Mouse (Mus musculus): ENCODE measurements at regions not wholly inside any gene's neighbourhood (a gene's known extent, or its start where the extent isn't known, plus 50 kb on each side); places are given as distances from the start of the nearest gene placed in this dataset.
"Not testable (repeated sequence)": the region's sequence is repeated elsewhere in the genome, so short reads cannot be mapped to it uniquely, and the experiment has no call there.

DNA sequence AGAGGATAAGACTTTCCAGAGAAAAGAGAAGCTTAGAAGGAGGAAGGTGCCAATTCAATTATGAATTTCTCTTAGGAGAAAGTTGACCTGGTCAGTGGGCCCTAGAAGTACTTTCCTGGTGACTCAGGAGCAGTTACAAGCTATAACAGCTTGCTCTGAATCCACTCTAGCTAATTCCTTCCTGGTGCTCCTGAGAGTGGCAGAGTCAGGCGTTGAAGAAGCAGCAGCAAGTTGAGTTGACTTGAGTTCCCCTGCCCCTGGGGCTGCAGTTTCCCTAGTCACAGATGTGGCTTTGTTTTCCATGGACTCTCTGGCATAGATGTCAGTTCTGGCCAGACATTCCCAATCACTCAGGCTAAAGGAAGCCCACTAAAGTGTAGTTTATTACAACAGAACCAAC is 85.9 kb downstream of the Osr1 start:
- no peak for DNase-seq

DNA sequence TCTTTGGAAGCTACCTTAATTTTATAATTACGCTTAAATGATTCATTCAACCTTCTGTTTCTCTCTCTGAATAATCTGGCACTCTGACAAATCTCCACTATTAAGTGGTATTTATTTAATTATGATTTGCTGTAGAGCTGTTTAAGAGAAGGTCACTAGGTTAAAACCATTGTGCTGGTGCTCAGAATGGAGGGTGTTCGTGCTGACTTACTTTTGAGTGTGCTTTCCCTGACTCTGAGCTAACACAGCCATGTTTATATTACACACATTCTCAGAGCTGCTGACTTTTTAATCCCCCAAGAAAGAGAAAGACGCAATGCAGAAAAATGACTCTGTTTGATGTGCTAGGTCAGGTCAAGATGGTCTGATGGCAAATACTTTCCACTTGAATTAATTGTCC is 86.4 kb downstream of the Osr1 start:
- no peak for DNase-seq

DNA sequence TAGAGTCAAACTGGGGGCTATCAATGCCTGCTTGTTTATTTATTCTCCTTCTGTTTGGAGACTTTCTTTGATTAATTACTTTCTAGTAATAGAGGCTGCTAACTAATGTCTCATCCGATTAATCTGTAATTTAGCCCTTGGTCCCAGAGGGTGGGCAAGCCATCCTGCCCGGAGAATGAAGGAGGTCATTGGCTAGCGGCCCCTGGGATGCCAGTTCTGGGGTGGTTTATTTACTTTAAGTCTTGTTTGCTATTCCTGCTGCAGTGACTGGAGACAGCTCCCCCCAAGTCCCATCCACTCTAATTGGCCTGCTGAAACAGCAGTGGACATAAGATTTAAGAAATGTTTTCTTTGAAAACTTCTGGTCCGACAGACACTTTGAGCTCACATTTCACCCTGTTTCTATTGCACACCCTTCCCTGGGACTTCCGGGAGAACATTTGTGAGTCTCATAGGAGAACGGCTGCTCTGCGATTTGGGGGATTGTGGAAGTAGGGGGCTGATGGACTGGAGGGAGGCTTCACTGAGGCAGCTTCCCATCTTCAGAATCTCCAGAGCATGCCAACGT is 87.4 kb downstream of the Osr1 start:
- DNase-seq = no peak

DNA sequence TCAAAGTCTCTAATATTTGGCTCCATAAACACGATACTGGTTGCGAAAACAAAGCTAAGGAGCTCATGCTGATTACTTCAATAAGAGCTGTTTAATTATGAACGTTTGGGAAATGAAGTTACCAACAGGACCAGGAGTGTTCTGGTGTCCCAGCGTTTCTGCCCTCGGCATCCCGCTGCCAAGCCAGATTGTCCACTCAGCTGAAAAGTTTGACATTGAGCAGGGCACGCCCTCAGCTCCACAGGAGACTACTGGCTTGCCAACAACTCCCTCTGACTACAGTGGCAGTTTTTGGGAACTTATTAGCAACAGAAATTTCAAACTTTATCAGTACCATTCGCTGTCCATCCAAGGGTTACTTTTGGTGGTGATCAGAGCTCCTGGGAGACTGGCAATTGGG is 87.9 kb downstream of the Osr1 start:
- DNase-seq = no peak

DNA sequence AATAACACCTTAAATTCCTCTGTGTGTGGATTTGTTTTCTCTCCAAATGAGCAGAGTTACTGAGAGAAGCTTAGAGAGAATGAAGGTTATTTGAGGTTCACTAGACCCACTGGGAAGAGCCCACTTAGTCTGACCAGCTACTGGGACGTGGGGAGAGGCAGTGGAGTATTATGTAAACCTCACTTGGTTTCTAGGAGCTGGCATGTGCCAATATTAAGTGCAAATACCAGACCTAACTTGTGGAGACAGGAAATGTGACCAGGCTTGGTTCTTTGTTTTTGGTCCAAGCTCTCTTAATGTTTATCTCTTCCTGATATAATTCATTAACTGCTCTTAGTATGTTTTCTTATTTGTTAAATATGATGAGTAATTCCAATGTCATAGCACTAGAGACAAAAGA is 90.4 kb downstream of the Osr1 start:
- no peak for DNase-seq

DNA sequence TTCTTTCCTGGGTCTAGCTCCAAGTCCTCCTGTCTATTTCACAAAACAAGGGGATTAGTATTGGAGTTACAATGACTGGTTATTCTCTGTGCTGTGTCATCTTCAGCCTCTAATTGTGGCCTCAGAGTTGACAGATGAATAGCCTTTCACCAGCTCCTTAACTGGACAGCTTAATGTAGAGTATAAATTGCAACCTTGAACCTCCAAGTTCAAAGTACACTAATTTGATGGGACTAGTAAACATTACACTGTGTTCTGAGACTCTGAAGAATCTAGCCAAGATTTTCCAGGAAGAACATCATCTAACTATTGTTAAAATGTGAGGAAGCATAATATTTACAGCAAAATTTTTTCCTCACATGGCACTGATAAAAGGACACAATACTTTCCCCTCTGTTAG is 118.9 kb downstream of the Osr1 start:
- DNase-seq = no peak

DNA sequence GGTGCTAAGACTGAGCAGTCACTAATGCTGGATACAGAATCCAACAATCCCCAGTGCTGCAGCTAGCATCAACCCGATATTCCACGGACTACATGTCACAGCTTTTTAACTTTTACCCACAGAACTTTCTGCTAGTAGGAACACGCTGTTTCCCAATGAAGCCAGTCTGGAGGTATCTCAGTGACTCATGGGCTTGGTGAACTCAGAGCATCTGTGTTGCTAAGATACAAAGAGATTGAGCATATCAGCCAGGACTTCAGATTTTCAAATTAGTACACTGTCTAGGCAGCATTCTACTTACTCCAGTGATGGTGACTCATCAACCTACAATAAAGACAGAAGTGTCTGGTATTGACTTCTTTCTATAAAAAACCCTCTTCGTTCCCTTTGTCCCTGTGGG is 119.6 kb downstream of the Osr1 start:
- no peak for DNase-seq

DNA sequence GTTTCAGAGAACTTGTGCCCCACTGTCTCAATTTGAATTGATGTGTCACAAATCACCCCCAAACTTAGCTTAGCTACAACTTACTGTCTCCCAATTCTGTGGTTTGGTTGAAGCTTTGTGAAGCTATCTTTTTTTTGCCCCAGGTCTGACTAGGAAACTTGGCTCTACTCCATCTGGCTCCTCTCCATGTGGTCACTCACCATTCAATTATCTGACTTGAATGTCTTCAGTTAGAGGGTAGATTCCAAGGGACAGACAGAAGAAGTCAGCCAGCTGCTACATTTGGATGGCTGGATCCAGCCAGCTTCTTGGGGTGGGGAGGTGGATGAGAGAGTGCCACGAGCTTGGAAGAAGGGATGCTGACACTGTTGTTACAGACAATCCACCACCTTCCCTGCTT is 163.0 kb downstream of the Osr1 start:
- DNase-seq = no peak

DNA sequence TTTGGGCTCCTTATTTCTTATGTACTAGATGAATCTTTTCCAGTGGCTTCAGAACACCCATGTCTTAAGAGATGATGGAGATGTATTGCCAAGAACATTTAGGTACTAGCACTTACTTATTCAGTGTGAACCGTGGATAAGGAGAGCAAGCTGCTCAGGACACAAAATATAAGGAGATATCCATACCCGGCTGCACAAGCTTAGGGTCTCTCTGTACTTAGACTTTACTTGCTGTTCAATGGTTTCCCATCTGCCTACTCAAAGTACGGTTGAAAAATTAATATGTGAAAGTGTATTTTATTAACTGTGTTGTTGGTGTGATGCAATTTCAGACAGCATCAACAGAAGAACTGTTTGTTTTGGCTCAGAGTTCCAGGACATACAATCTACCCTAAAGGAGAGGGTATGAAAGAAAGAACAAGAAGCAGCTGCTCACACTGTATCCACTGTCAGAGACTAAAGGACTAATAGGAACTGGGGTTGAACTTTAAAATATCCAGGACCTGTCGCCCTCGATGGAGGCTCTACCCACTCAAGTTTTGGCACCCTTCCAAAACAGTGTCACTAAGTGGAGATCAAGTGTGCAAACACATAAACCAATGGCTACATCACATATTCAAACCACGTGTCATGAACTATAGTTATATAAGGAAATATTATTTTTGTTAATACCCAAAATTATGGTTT is 174.9 kb downstream of the Osr1 start:
- DNase-seq = no peak

DNA sequence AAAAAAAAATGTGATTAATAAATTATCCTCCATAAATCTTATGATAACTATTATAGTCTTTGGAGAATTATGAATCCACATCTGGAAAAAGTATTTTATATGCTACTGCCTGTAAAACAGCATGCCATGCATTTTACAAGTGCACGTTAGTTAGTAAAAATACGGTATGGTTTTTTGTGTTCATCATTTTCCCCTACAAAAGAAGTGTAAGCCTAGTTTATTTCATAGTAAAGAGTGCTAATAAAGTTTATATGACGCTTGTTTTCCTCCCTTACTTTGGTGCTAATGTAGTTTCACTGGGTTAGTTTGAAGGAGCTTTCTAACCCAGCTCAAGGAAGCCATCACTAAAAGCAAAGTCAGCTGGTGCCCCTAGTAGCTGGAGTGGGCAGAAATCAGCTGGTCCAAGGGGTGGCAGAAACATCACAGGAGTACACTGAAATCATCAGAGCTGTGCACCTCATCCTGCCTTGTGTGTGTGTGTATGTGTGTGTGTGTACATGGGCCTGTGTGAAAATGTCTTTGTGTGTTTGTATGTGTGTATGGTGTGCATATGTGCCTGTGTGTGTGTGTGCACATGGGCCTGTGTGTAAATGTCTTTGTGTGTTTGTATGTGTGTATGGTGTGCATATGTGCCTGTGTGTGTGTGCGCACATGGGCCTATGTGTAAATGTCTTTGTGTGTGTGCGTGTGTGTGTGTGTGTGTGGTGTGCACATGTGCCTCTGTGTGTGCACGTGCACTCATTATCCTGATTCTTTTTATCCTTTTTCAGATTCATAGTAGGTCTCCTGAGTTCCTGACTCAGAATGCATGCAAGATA is 181.6 kb downstream of the Osr1 start:
- no peak for DNase-seq

DNA sequence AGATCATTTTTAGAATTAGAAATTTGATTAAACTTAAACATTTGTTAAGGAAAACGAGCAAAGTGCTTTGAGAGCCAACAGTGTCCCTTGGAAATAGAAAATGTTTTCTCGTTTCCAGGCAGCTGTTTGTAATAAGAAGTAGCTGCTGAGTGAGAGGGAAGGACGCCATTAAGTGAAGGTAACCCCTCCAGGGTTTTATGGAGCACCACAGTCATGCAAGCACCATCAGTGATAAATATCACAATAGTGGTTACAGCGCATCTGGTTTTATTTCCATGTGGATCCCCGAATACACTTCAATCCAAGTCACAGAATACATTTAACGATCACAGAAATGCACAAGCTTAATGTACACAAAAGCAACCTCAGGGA is 182.1 kb downstream of the Osr1 start:
- DNase-seq = no peak

DNA sequence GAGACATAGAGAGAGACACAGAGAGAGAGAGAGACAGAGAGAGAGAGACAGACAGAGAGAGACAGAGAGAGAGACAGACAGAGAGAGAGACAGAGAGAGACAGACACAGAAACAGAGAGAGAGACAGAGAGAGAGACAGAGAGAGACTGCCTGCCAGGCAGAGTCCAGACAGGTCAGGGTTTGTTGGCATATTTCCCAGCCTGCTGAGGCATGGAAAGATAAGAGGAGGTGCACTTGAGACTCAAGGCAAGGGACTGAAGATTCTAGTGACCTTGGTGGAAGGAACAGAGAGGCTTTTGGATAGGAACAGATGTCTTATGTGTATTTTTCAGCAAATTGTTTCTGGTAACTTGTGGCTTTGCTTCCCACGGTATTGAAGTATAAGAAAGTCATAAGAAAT is 186.5 kb downstream of the Osr1 start:
- no peak for DNase-seq

DNA sequence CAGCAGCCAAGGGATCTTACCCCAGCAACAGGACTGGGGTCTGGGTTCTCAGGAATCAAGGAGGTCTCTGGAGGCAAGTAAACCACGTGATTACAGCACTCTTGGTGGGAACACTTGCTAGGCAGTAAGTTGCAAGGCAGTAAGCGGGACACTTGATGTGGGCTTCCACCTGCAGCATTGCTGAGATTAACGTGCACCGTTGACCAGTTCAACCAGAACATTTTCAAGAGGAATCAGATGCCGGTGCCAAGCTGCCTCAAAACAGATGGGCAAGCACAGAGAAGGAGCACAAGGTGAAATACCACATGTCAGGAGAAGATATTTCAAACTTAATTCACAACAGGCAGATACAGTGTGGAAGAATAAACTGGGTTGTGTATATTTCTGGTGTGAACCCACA is 190.9 kb downstream of the Osr1 start:
- no peak for DNase-seq

DNA sequence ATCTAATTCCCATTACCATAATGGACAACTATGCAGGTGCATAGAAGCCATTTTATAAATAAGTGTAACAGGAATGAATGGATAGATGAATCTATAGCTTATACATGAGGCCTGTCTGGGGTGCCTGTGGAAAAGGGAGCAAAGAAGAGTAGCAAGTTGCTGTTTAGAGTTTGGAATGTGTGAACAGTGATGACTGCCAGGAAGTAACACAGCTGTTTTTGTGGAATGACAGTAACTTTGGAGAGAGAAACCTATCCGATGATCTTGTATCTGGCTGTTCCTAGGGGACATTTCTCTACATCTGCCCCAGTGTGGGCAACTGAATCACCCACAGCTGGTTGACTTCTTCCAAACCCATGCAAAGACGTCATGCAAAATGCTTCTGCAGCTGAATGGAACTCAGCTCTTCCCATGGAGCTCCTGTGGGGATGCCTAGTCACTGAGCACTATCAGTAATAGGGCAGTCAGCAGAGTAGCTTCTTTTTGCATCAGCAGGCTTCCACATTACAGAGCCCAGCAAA is 192.4 kb downstream of the Osr1 start:
- not testable (repeated sequence) for DNase-seq

DNA sequence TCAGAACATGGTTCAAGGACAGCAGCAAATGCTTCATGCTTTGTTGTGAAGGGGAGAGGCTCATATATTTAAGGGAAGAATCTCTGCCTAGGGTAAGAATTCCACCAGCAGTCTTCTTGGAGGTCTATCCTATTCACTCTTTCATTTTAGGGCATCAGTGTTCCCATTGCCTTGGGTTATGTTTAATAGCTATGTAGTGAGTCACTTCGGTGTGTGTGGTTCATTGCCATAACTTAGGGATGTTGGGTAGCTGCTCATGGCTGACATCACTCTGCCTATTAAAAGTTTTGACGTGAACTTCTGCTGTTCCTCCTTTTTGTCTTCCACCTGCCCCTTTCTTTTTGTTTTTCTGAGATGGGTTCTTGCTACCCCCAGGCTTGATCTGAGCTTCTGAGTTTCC is 192.9 kb downstream of the Osr1 start:
- DNase-seq = no peak

DNA sequence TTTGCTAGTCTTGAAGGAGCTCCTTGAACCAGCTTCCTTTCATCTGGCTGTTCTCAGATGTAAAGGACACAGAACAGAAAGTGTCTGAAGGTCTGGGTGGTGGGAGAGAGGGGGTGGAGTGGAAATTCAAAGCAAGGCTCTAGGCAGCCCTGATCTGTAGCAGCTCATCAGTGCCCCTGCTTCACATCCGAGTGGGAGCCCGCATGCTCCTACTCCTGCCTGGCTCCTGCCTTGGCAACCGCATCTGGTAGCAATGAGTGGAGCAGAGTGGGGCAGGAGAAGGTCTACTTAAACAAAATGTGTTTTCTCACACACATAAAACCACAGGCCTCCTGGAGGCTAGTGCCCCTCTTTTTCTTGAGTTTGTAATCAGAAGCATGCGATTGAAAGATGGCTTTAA is 201.0 kb downstream of the Osr1 start:
- DNase-seq = no peak

DNA sequence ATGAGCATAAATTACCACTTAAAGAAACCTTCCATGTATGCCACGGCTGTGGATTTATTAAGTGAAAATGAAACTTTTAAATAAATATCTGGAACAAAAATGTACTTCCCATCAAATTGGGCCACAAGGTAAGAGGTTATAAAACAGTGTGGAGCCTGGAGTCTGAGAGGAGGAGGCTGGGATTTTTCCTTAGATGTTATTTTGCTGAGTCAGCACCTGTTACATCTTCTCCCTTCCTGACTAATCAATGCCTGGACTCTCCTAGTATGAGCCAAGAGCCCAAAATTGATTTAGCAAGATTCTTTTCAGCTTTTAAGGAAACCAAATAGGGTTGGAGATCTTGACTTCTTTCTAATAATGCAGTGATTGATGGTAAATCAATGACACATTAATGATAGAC is 203.0 kb downstream of the Osr1 start:
- no peak for DNase-seq

DNA sequence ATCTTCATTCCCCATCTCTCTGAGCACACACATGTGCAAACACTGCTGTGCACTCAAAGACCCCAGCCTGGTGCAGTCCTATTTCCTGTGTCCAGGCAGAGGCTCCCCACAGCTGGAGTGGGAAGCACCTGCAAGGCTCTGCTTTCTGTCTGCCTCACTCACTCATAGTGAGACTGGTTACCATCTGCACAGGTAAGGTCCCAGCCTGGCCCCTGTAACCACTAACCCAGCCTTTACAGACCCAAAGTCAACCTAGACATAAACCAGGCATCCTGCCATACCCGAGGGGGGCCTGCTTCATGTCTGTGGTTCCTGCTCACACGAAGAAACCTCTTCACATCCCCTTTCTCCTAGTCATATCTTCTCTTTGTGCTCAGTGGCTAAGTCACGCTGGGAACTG is 232.4 kb downstream of the Osr1 start:
- DNase-seq = no peak

DNA sequence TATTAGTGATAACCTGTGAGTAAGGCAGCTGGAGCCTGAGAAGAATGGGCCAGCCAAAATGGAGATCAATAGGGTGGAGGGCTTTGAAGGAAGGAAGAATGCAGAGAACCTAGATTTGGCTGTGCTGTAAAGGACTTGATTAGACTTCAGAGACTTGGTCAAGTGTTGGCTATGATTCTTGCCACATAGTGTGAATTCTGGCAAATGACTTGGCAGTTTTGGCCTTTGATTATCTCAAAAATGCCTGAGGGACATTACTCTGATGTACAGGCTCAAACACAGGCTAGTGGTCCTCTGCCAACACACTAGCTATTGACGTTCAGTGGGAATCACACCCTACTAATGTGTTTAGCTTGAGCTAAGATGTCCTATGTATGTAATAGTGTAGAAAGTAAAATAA is 237.5 kb downstream of the Osr1 start:
- DNase-seq = no peak

DNA sequence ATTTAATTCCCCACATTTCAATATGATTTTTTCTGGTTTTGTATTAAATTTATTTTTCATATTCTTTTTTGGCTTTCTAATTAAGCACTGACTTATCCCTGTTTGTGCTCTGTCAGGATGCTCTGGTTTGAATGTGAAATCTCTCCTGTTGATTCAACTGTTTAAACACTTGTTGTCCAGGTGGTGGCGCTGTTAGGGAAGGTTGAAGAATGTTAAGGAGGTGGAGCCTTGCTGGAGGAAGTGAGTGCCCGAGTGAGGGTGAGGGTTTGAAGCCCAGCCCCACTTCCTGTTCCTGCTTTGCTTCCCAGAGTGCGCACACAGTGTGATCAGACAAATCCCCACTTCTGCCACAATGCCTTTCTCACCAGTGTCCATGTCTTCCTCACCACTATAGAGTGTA is 263.4 kb downstream of the Osr1 start:
- DNase-seq = no peak

DNA sequence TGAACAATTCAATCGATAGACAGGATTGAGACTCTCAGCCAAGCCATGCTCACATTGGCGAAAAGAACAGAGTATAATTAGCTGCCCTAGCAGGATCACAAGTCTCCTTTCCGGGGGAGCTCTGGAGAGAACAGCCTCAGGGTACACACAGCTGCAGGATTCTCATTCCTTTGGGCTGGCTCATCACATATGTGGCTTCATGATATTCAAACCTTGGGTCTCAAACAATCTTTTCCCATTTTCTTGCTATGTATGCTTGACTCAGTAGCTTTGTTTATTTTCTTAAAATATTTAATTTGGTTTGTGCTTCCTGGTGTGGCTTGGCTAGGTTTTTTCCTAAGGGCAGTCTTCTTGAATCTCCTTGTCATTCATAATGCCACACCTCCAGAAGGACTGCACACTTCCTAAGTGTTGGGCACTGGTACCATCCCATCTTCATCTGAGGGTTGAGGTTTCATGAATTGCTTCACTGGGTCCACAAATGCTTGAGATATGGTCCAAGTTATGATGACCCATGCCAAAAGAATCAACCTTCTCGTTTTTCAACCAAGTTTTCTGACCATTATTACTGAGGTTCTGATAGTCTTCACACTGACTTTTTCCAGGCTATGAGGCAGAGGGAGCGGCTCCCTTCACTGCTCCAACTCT is 269.4 kb downstream of the Osr1 start:
- DNase-seq = no peak

DNA sequence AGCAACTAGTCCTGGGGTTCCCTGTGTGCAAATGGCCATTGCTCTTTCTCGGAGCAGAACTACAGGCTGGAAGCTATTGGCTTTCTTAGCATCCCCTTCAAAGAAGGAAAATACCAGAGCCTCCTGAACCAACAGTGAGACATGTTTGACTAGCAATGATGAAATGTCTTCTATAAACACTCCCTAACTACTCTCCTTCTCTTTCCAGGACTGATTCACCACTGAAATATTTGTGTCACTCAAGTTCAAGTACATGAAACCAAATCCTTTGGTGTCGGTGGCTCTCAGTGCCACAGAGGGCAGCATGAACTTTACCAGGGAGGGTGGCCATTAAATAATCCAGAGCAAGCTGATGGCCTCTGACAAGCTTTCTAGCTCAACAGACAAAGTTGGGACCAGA is 270.0 kb downstream of the Osr1 start:
- no peak for DNase-seq

DNA sequence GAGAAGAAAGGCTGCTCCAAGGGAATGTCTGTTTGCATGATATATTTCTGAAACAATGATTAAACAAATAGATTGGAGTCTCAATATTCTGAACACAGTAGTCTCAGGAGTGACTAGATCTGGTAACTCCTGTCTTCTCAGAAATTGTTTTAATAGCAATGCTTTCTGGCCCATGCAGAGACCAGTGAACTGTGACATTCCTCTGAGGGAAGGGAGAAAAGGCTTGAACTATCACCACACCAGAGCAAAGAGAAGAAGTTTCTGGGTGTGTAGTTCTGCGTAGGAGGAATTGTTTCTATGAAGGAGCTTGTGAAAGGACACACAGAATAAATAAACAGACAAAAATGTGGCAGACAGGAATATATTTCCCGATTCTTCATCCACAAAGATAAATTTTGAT is 277.1 kb downstream of the Osr1 start:
- no peak for DNase-seq
